Comparison of ENCODE assay signal across 13 mouse cellular contexts in the genomic region with DNA sequence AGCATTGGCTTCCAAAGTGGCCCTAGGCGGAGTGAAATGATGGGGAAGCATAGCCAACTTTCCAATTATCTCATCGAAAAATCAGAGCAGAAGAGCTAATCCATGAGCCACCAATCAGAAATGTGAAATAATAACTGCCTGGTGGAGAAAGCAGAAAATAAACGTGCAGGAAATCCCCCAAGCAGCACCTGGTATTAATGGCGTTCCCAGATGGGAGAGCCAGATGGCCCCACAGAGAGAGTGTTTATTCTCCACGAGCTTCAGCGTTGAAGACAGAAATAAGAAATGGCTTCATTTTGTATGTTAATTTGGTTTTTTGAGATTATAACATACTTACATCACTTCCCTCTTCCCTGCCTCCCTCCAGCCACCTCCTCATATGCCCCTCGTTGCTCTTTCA. TPM values are rescaled to one million over a fixed set of nuclear protein-coding genes. Genes with fewer than 3 reads are reported as not detected.
DNase-seq lines count a peak whose midpoint lies in the region; ATAC-seq and TF ChIP-seq lines count a peak whose summit lies in the region.
"Had no signal": no experiment of that assay in that cellular context is flagged by ENCODE, and none has a peak within 500 bp of the region (broad histone marks: within the 10 kb centered on the region; RNA-seq: fewer than 3 reads in every experiment).

No protein-coding gene starts in this region.

- peak; percentile 37 to 45 for DNase-seq in left cerebral cortex, adult 2 months (ENCODE audit: extremely low spot score in 1 of 2, low spot score in 2 of 2)
- DNase-seq in left cerebral cortex, postnatal 4 days: no peak
- peak; percentile 70 to 71 for DNase-seq in cerebellum, postnatal 10 days
- DNase-seq in layer of hippocampus, adult 9-11 months: peak; percentile 78
- peak; percentile 44 for DNase-seq in right cerebral cortex, postnatal 4 days
- DNase-seq in thymus, postnatal 36 days: no peak
- DNase-seq in midbrain, embryonic 14.5 days: no peak
- DNase-seq: adrenal gland, postnatal 36 days; kidney, adult 8-10 months had no signal

- H3K27me3 ChIP-seq in midbrain, embryonic 14.5 days (ENCODE audit: control insufficient read depth, insufficient read depth, low read length): no peaks in the 10 kb centered on the region
- H3K27me3 ChIP-seq: embryonic facial prominence, embryonic 15.5 days; stomach, embryonic 15.5 days had no signal

- no peaks in the 10 kb centered on the region for H3K36me3 ChIP-seq in midbrain, embryonic 14.5 days (ENCODE audit: control insufficient read depth, insufficient read depth, low read length)
- H3K36me3 ChIP-seq: embryonic facial prominence, embryonic 15.5 days; stomach, embryonic 15.5 days had no signal

- H3K9me3 ChIP-seq in midbrain, embryonic 14.5 days (ENCODE audit: control insufficient read depth, low read length): no peaks in the 10 kb centered on the region
- H3K9me3 ChIP-seq: embryonic facial prominence, embryonic 15.5 days; stomach, embryonic 15.5 days had no signal

- no peak for ATAC-seq in midbrain, embryonic 14.5 days (ENCODE audit: low FRiP score, low TSS enrichment)
- ATAC-seq: CD4-positive, CD25-positive, alpha-beta regulatory T cell, adult 4 months; lung, postnatal 0 days had no signal

- WGBS in midbrain, embryonic 14.5 days: 76% methylated on average over 7 of the region's 7 CpGs

- H3K4me1 ChIP-seq in midbrain, embryonic 14.5 days (ENCODE audit: control insufficient read depth, insufficient read depth, low read length): no peaks in the 10 kb centered on the region
- H3K4me1 ChIP-seq: embryonic facial prominence, embryonic 15.5 days; stomach, embryonic 15.5 days had no signal

- intact Hi-C loops in left cerebral cortex, adult 2 months (cut with DNase I): no loop called here
- intact Hi-C loops in left cerebral cortex, postnatal 4 days (cut with DNase I): no loop called here

- H3K27ac ChIP-seq in left cerebral cortex, adult 2 months: no peak overlapping the region; the same call in 1 of the 2 replicates
- H3K27ac ChIP-seq in midbrain, embryonic 14.5 days (replicated peaks; ENCODE audit: low read depth, low read length): no peak overlapping the region
- H3K27ac ChIP-seq: embryonic facial prominence, embryonic 15.5 days; stomach, embryonic 15.5 days had no signal

- H3K4me3 ChIP-seq in left cerebral cortex, adult 2 months: no peak overlapping the region
- H3K4me3 ChIP-seq in midbrain, embryonic 14.5 days (replicated peaks; ENCODE audit: low read depth, low read length): no peak overlapping the region
- H3K4me3 ChIP-seq: embryonic facial prominence, embryonic 15.5 days; stomach, embryonic 15.5 days had no signal

- H3K9ac ChIP-seq in midbrain, embryonic 14.5 days (replicated peaks; ENCODE audit: low read length): no peak overlapping the region
- H3K9ac ChIP-seq: embryonic facial prominence, embryonic 15.5 days; stomach, embryonic 15.5 days had no signal

- no peak overlapping the region for H3K4me2 ChIP-seq in midbrain, embryonic 14.5 days (ENCODE audit: low read length)
- H3K4me2 ChIP-seq: embryonic facial prominence, embryonic 15.5 days; stomach, embryonic 15.5 days had no signal

- no peak for TF ChIP-seq CTCF in left cerebral cortex, adult 2 months (IDR thresholded peaks at IDR 0.05)

RNA-seq across cellular contexts. Expression of a gene that starts 13.7 kb away (rescaled TPM):
- 1 to 10 TPM; 3.2 to 3.3 TPM for total RNA-seq in left cerebral cortex, adult 2 months (2021)
- 1 to 10 TPM; 2.3 to 2.4 TPM for total RNA-seq in left cerebral cortex, postnatal 4 days (2021)
- polyA plus RNA-seq in midbrain, embryonic 14.5 days (2014; fragmentation: Nextera tagmentation; extraction: Ambion mirVana): 0.08 TPM in 1 of 2 replicates, not detected in the other
- polyA plus RNA-seq: CD4-positive, CD25-positive, alpha-beta regulatory T cell, adult 4 months; lung, postnatal 0 days had no signal

Comparison
In these comparisons a context has a peak if more than half of its experiments do, and no peak if none do; other contexts are left out.
1. DNase-seq: peak in left cerebral cortex, adult 2 months (2 of 2), cerebellum, postnatal 10 days (2 of 2), layer of hippocampus, adult 9-11 months (single experiment) and right cerebral cortex, postnatal 4 days (single experiment); none in left cerebral cortex, postnatal 4 days (single experiment), thymus, postnatal 36 days (0 of 2) and midbrain, embryonic 14.5 days (single experiment).